Mouse (Mus musculus): Measurements from ENCODE around the gene Csf2ra. TPM values are rescaled to one million over a fixed set of nuclear protein-coding genes. Genes with fewer than 3 reads are reported as not detected.

Gene Csf2ra
- 1.7 TPM for polyA plus RNA-seq (2014; fragmentation: Illumina TruSeq; extraction: RNeasy Lipid Tissue Mini Kit (QIAGEN cat#74804); ENCODE audit: low read depth, low replicate concordance)

DNA sequence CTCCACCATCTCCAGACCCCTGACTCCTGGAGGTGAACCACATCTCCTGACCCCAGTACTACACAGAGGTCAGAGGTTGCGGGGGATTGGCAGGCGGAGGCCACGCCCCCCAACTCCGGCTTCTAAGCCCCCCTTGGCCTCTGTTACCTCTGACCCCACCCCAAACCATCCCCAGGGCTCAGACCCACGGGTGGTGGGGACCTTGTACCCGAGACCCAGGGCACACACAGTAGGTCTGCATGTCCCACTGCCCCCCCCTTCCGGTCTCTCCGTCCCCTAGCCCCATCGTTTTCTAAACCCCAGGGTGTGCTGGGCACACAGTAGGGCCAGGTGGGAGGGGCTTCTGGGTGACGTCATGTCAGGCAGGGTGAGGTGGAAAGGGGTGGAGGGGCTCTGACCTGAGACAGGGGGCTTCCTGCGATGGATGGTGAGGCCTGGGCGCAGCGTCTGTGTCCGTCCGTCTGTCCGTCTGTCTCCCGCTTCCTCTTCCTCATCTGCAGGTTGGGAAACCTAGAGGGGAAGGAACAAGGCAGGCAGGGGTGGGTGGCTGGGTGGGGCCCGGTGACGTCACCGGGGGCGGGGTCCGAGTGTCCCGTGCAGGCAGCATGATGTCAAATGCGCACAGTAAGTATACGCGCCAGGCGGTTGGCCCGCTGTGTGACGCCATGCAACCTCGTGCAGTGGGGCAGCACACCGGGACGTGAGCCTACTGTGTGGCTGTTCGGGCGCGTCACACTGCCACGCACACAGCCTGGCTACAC lies at the start of gene Csf2ra:
Csf2ra (minus strand) TSS at position 489 of the 761 bp plus-strand sequence.

GRCm38 (mm10) chr19:61183590-61183989 lies 44.6 kb downstream of the Csf2ra start, which contains the start of gene Gm6020:
Gm6020 (plus strand) TSS chr19:61183890.

DNA sequence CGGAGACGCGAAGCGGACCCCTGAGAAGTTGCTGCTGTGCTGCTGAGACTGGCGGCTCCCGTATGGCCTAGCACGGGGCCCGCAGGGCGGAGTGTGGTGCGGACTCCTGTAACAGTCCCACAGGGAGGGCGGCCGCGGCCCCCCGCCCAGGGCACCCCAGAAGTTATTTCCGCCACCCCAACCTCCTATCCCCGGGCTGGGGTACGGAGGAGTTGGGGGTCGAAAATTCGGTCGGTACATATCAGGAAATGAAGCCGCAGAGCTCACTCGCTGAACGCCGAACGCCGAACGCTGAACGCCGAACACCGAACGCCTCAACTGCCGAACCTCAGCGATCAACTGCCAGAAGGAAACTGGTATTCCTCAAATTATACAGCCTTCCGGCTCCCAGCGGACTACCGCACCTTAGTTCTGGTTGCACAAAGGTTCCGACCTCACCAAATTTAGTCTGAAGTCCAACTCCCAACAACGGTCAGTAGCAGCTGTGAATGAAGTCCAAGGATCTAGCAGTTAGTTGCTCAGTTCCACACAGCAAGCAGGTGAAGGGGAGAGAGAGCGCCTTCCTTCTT lies 52.4 kb downstream of the Csf2ra start, which contains the start of gene Gm7102:
Gm7102 (minus strand) TSS at position 554 of the 569 bp plus-strand sequence.

Other genes with a start within 250 kb of the Csf2ra start
- 133 TPM for gene Zfp950, start 87.6 kb downstream of the Csf2ra start, polyA plus RNA-seq (2014; fragmentation: Illumina TruSeq; extraction: RNeasy Lipid Tissue Mini Kit (QIAGEN cat#74804); ENCODE audit: low read depth, low replicate concordance)
- not detected for gene Gm7102, start 52.1 kb downstream of the Csf2ra start, polyA plus RNA-seq (2014; fragmentation: Illumina TruSeq; extraction: RNeasy Lipid Tissue Mini Kit (QIAGEN cat#74804); ENCODE audit: low read depth, low replicate concordance)
- not detected for gene Gm6020, start 44.5 kb downstream of the Csf2ra start, polyA plus RNA-seq (2014; fragmentation: Illumina TruSeq; extraction: RNeasy Lipid Tissue Mini Kit (QIAGEN cat#74804); ENCODE audit: low read depth, low replicate concordance)
- not detected for gene Gm21060, start 68.6 kb upstream of the Csf2ra start, polyA plus RNA-seq (2014; fragmentation: Illumina TruSeq; extraction: RNeasy Lipid Tissue Mini Kit (QIAGEN cat#74804); ENCODE audit: low read depth, low replicate concordance)

Data from adrenal gland, adult 10 weeks (tissue).